Mouse (Mus musculus): ENCODE data around the gene Dnajc1. TPM values are rescaled to one million over a fixed set of nuclear protein-coding genes. Genes with fewer than 3 reads are reported as not detected.

Gene Dnajc1
- polyA plus RNA-seq, 1 experiment = 21.5 TPM

- no peak for TF ChIP-seq CTCF (IDR thresholded peaks at IDR 0.05; ENCODE audit: insufficient read depth, low read length)
- TF ChIP-seq POLR2A (IDR thresholded peaks at IDR 0.05; ENCODE audit: borderline replicate concordance, extremely low read depth, low read depth, low read length) = no peak
- WGBS = 50% methylated on average over 5 of the region's 5 CpGs
- Histone ChIP-seq H3K4me3 (replicated peaks; ENCODE audit: extremely low read depth, low read depth, low read length) (no peak overlapping the region), H3K4me1 (ENCODE audit: control insufficient read depth, insufficient read depth, low read length) (no peaks in the 10 kb centered on the region; the same call in 1 of the 2 replicates)
- no peak for DNase-seq
These were observed 159.6 kb downstream of the Dnajc1 start for GRCm38 (mm10) chr2:18232883-18233567.

- no peak for TF ChIP-seq CTCF (IDR thresholded peaks at IDR 0.05; ENCODE audit: insufficient read depth, low read length)
- no peak for TF ChIP-seq POLR2A (IDR thresholded peaks at IDR 0.05; ENCODE audit: borderline replicate concordance, extremely low read depth, low read depth, low read length)
These were observed 161.5 kb downstream of the Dnajc1 start for GRCm38 (mm10) chr2:18231143-18231542.

GRCm38 (mm10) chr2:18229279-18229678 is 163.4 kb downstream of the Dnajc1 start:
- no peak for DNase-seq
- TF ChIP-seq CTCF (IDR thresholded peaks at IDR 0.05; ENCODE audit: insufficient read depth, low read length) (no peak), POLR2A (IDR thresholded peaks at IDR 0.05; ENCODE audit: borderline replicate concordance, extremely low read depth, low read depth, low read length) (no peak)
- no peak overlapping the region for H3K4me3 ChIP-seq (replicated peaks; ENCODE audit: extremely low read depth, low read depth, low read length)
- no peaks in the 10 kb centered on the region; the same call in 1 of the 2 replicates for H3K4me1 ChIP-seq (ENCODE audit: control insufficient read depth, insufficient read depth, low read length)
- WGBS = 43% methylated on average over 2 of the region's 2 CpGs

More at GRCm38 (mm10) chr2:18231143-18231542, 161.5 kb downstream of the Dnajc1 start:
- WGBS = 60% methylated on average over 4 of the region's 4 CpGs
- no peak for DNase-seq
- H3K4me1 ChIP-seq (ENCODE audit: control insufficient read depth, insufficient read depth, low read length) = no peaks in the 10 kb centered on the region; the same call in 1 of the 2 replicates
- no peak overlapping the region for H3K4me3 ChIP-seq (replicated peaks; ENCODE audit: extremely low read depth, low read depth, low read length)

GRCm38 (mm10) chr2:18228486-18229062 is 164.1 kb downstream of the Dnajc1 start:
- WGBS = 72% methylated on average over 8 of the region's 8 CpGs
- Histone ChIP-seq H3K4me1 (ENCODE audit: control insufficient read depth, insufficient read depth, low read length) (no peaks in the 10 kb centered on the region; the same call in 1 of the 2 replicates), H3K4me3 (replicated peaks; ENCODE audit: extremely low read depth, low read depth, low read length) (no peak overlapping the region)
- TF ChIP-seq CTCF (IDR thresholded peaks at IDR 0.05; ENCODE audit: insufficient read depth, low read length) = no peak
- no peak for TF ChIP-seq POLR2A (IDR thresholded peaks at IDR 0.05; ENCODE audit: borderline replicate concordance, extremely low read depth, low read depth, low read length)
- DNase-seq = no peak

- no peak for DNase-seq
- TF ChIP-seq CTCF (IDR thresholded peaks at IDR 0.05; ENCODE audit: insufficient read depth, low read length) (no peak), POLR2A (IDR thresholded peaks at IDR 0.05; ENCODE audit: borderline replicate concordance, extremely low read depth, low read depth, low read length) (no peak)
- Histone ChIP-seq H3K4me1 (ENCODE audit: control insufficient read depth, insufficient read depth, low read length) (no peaks in the 10 kb centered on the region), H3K4me3 (replicated peaks; ENCODE audit: extremely low read depth, low read depth, low read length) (no peak overlapping the region)
- 75% methylated on average over 13 of the region's 13 CpGs for WGBS
These were observed 173.1 kb downstream of the Dnajc1 start for GRCm38 (mm10) chr2:18219569-18219968.

- H3K4me1 ChIP-seq (ENCODE audit: control insufficient read depth, insufficient read depth, low read length) = no peaks in the 10 kb centered on the region
- WGBS = 62% methylated on average over 8 of the region's 8 CpGs
- no peak for DNase-seq
- no peak overlapping the region for H3K4me3 ChIP-seq (replicated peaks; ENCODE audit: extremely low read depth, low read depth, low read length)
- TF ChIP-seq POLR2A (IDR thresholded peaks at IDR 0.05; ENCODE audit: borderline replicate concordance, extremely low read depth, low read depth, low read length) = no peak
- TF ChIP-seq CTCF (IDR thresholded peaks at IDR 0.05; ENCODE audit: insufficient read depth, low read length) = no peak
These were observed 173.5 kb downstream of the Dnajc1 start for GRCm38 (mm10) chr2:18219136-18219535.

GRCm38 (mm10) chr2:18218500-18218899 is 174.1 kb downstream of the Dnajc1 start:
- H3K4me3 ChIP-seq (replicated peaks; ENCODE audit: extremely low read depth, low read depth, low read length) = no peak overlapping the region
- DNase-seq = no peak
- TF ChIP-seq CTCF (IDR thresholded peaks at IDR 0.05; ENCODE audit: insufficient read depth, low read length) (no peak), POLR2A (IDR thresholded peaks at IDR 0.05; ENCODE audit: borderline replicate concordance, extremely low read depth, low read depth, low read length) (no peak)
- 75% methylated on average over 5 of the region's 5 CpGs for WGBS
- no peaks in the 10 kb centered on the region for H3K4me1 ChIP-seq (ENCODE audit: control insufficient read depth, insufficient read depth, low read length)

- TF ChIP-seq POLR2A (IDR thresholded peaks at IDR 0.05; ENCODE audit: borderline replicate concordance, extremely low read depth, low read depth, low read length) (no peak), CTCF (IDR thresholded peaks at IDR 0.05; ENCODE audit: insufficient read depth, low read length) (no peak)
- no peak for DNase-seq
- WGBS = 75% methylated on average over 3 of the region's 3 CpGs
- no peaks in the 10 kb centered on the region for H3K4me1 ChIP-seq (ENCODE audit: control insufficient read depth, insufficient read depth, low read length)
- H3K4me3 ChIP-seq (replicated peaks; ENCODE audit: extremely low read depth, low read depth, low read length) = no peak overlapping the region
These were observed 174.8 kb downstream of the Dnajc1 start for GRCm38 (mm10) chr2:18217867-18218266.

GRCm38 (mm10) chr2:18214031-18214430 is 178.6 kb downstream of the Dnajc1 start:
- TF ChIP-seq CTCF (IDR thresholded peaks at IDR 0.05; ENCODE audit: insufficient read depth, low read length) (no peak), POLR2A (IDR thresholded peaks at IDR 0.05; ENCODE audit: borderline replicate concordance, extremely low read depth, low read depth, low read length) (no peak)

GRCm38 (mm10) chr2:18209948-18210347 is 182.7 kb downstream of the Dnajc1 start:
- Histone ChIP-seq H3K4me1 (ENCODE audit: control insufficient read depth, insufficient read depth, low read length) (no peaks in the 10 kb centered on the region), H3K4me3 (replicated peaks; ENCODE audit: extremely low read depth, low read depth, low read length) (no peak overlapping the region)
- WGBS = 91% methylated on average over 4 of the region's 4 CpGs
- TF ChIP-seq CTCF (IDR thresholded peaks at IDR 0.05; ENCODE audit: insufficient read depth, low read length) (no peak), POLR2A (IDR thresholded peaks at IDR 0.05; ENCODE audit: borderline replicate concordance, extremely low read depth, low read depth, low read length) (no peak)
- DNase-seq = no peak

More at GRCm38 (mm10) chr2:18214031-18214430, 178.6 kb downstream of the Dnajc1 start:
- 47% methylated on average over 2 of the region's 2 CpGs for WGBS
- Histone ChIP-seq H3K4me1 (ENCODE audit: control insufficient read depth, insufficient read depth, low read length) (no peaks in the 10 kb centered on the region), H3K4me3 (replicated peaks; ENCODE audit: extremely low read depth, low read depth, low read length) (no peak overlapping the region)
- no peak for DNase-seq

Data from lung, adult 2 months (tissue).